Mouse (Mus musculus): ENCODE results near the gene Hivep3. TPM values are rescaled to one million over a fixed set of nuclear protein-coding genes. Genes with fewer than 3 reads are reported as not detected.

Gene Hivep3
- 22.7 and 24.0 TPM in 2 replicates for polyA plus RNA-seq (2015; fragmentation: Nextera tagmentation; extraction: Ambion mirVana)

GRCm38 (mm10) chr4:119733184-119733880 is at the start of gene Hivep3:
Hivep3 (plus strand) TSS chr4:119733784.
- Histone ChIP-seq H3K27me3 (peaks cover 11% of the 10 kb centered on the region; the same call in 1 of the 2 replicates), H3K9ac (peak within 1 kb of the TSS; percentile 71), H3K4me3 (peak within 1 kb of the TSS; percentile 89), H3K9me3 (no peaks in the 10 kb centered on the region), H3K27ac (peak within 1 kb of the TSS; percentile 64), H3K36me3 (no peaks in the 10 kb centered on the region), H3K4me2 (peak within 1 kb of the TSS; percentile 98), H3K4me1 (peaks cover 10% of the 10 kb centered on the region)
- WGBS: under 1% methylated on average over 33 of the region's 47 CpGs
- ATAC-seq (ENCODE audit: borderline replicate concordance, extremely low read depth, low FRiP score, low TSS enrichment): peak; percentile 97

- no peaks in the 10 kb centered on the region for H3K9me3 ChIP-seq
- ATAC-seq (ENCODE audit: borderline replicate concordance, extremely low read depth, low FRiP score, low TSS enrichment): no peak
- no peak overlapping the region for H3K4me2 ChIP-seq
- no peaks in the 10 kb centered on the region for H3K36me3 ChIP-seq
- no peaks in the 10 kb centered on the region for H3K4me1 ChIP-seq
- H3K4me3 ChIP-seq: no peak overlapping the region
- no peaks in the 10 kb centered on the region for H3K27me3 ChIP-seq
- 86% methylated on average over 2 of the region's 2 CpGs for WGBS
- H3K27ac ChIP-seq: no peak overlapping the region
- H3K9ac ChIP-seq: no peak overlapping the region
Measured at GRCm38 (mm10) chr4:119685746-119686145, 47.8 kb upstream of the Hivep3 start.

GRCm38 (mm10) chr4:119698339-119698738 is 35.2 kb upstream of the Hivep3 start:
- Histone ChIP-seq H3K4me1 (peaks cover 7% of the 10 kb centered on the region; the same call in 1 of the 2 replicates), H3K36me3 (no peaks in the 10 kb centered on the region), H3K9me3 (no peaks in the 10 kb centered on the region), H3K4me2 (no peak overlapping the region), H3K27me3 (no peaks in the 10 kb centered on the region), H3K27ac (no peak overlapping the region), H3K9ac (no peak overlapping the region), H3K4me3 (no peak overlapping the region)
- no peak for ATAC-seq (ENCODE audit: borderline replicate concordance, extremely low read depth, low FRiP score, low TSS enrichment)
- 58% methylated on average over 2 of the region's 2 CpGs for WGBS

GRCm38 (mm10) chr4:119701269-119701954 is 32.2 kb upstream of the Hivep3 start:
- Histone ChIP-seq H3K4me3 (no peak overlapping the region), H3K9ac (no peak overlapping the region), H3K27ac (peak overlapping the region; percentile 77), H3K36me3 (no peaks in the 10 kb centered on the region), H3K9me3 (no peaks in the 10 kb centered on the region), H3K27me3 (no peaks in the 10 kb centered on the region), H3K4me2 (no peak overlapping the region), H3K4me1 (peaks cover 16% of the 10 kb centered on the region)
- peak; percentile 88; the same call in 1 of the 2 replicates for ATAC-seq (ENCODE audit: borderline replicate concordance, extremely low read depth, low FRiP score, low TSS enrichment)
- 45% methylated on average over 11 of the region's 11 CpGs for whole genome bisulfite sequencing

- peak; percentile 62 for ATAC-seq (ENCODE audit: borderline replicate concordance, extremely low read depth, low FRiP score, low TSS enrichment)
- no peak overlapping the region for H3K4me2 ChIP-seq
- no peak overlapping the region for H3K9ac ChIP-seq
- no peaks in the 10 kb centered on the region for H3K9me3 ChIP-seq
- no peak overlapping the region for H3K27ac ChIP-seq
- 61% methylated on average over 8 of the region's 8 CpGs for WGBS
- H3K36me3 ChIP-seq: no peaks in the 10 kb centered on the region
- no peak overlapping the region for H3K4me3 ChIP-seq
- no peaks in the 10 kb centered on the region for H3K27me3 ChIP-seq
- H3K4me1 ChIP-seq: peaks cover 16% of the 10 kb centered on the region
Measured at GRCm38 (mm10) chr4:119703965-119704364, 29.6 kb upstream of the Hivep3 start.

- Histone ChIP-seq H3K4me2 (no peak overlapping the region), H3K27ac (no peak overlapping the region), H3K9me3 (no peaks in the 10 kb centered on the region), H3K4me3 (no peak overlapping the region), H3K4me1 (peaks cover 9% of the 10 kb centered on the region), H3K27me3 (no peaks in the 10 kb centered on the region), H3K36me3 (no peaks in the 10 kb centered on the region), H3K9ac (no peak overlapping the region)
- 68% methylated on average over 5 of the region's 5 CpGs for WGBS
- ATAC-seq (ENCODE audit: borderline replicate concordance, extremely low read depth, low FRiP score, low TSS enrichment): no peak
Measured at GRCm38 (mm10) chr4:119707326-119707725, 26.3 kb upstream of the Hivep3 start.

- peaks cover 9% of the 10 kb centered on the region for H3K4me1 ChIP-seq
- H3K27ac ChIP-seq: no peak overlapping the region
- H3K4me2 ChIP-seq: no peak overlapping the region
- no peaks in the 10 kb centered on the region for H3K36me3 ChIP-seq
- WGBS: 41% methylated on average over 3 of the region's 3 CpGs
- H3K4me3 ChIP-seq: no peak overlapping the region
- H3K9me3 ChIP-seq: no peaks in the 10 kb centered on the region
- no peak for ATAC-seq (ENCODE audit: borderline replicate concordance, extremely low read depth, low FRiP score, low TSS enrichment)
- no peak overlapping the region for H3K9ac ChIP-seq
- H3K27me3 ChIP-seq: no peaks in the 10 kb centered on the region
Measured at GRCm38 (mm10) chr4:119707751-119708150, 25.8 kb upstream of the Hivep3 start.

GRCm38 (mm10) chr4:119710208-119710607 is 23.4 kb upstream of the Hivep3 start:
- H3K9me3 ChIP-seq: no peaks in the 10 kb centered on the region

GRCm38 (mm10) chr4:119717443-119717842 is 16.1 kb upstream of the Hivep3 start:
- Histone ChIP-seq H3K27me3 (no peaks in the 10 kb centered on the region), H3K36me3 (no peaks in the 10 kb centered on the region), H3K4me2 (no peak overlapping the region), H3K4me3 (no peak overlapping the region), H3K4me1 (no peaks in the 10 kb centered on the region), H3K9ac (no peak overlapping the region), H3K27ac (no peak overlapping the region), H3K9me3 (no peaks in the 10 kb centered on the region)
- no peak for ATAC-seq (ENCODE audit: borderline replicate concordance, extremely low read depth, low FRiP score, low TSS enrichment)
- WGBS: 75% methylated on average over 11 of the region's 11 CpGs

More at GRCm38 (mm10) chr4:119710208-119710607, 23.4 kb upstream of the Hivep3 start:
- no peak for ATAC-seq (ENCODE audit: borderline replicate concordance, extremely low read depth, low FRiP score, low TSS enrichment)
- Histone ChIP-seq H3K36me3 (no peaks in the 10 kb centered on the region), H3K4me2 (no peak overlapping the region), H3K4me1 (no peaks in the 10 kb centered on the region), H3K9ac (no peak overlapping the region), H3K27me3 (no peaks in the 10 kb centered on the region), H3K4me3 (no peak overlapping the region), H3K27ac (no peak overlapping the region)
- WGBS: 60% methylated on average over 4 of the region's 4 CpGs

GRCm38 (mm10) chr4:119721531-119721930 is 12.1 kb upstream of the Hivep3 start:
- Histone ChIP-seq H3K9ac (no peak overlapping the region), H3K4me3 (no peak overlapping the region), H3K36me3 (no peaks in the 10 kb centered on the region), H3K4me2 (no peak overlapping the region), H3K4me1 (no peaks in the 10 kb centered on the region), H3K27me3 (no peaks in the 10 kb centered on the region), H3K27ac (no peak overlapping the region), H3K9me3 (no peaks in the 10 kb centered on the region)
- WGBS: 83% methylated on average over 3 of the region's 3 CpGs
- ATAC-seq (ENCODE audit: borderline replicate concordance, extremely low read depth, low FRiP score, low TSS enrichment): no peak

- H3K4me3 ChIP-seq: no peak overlapping the region
- H3K9ac ChIP-seq: no peak overlapping the region
- 31% methylated on average over 5 of the region's 5 CpGs for WGBS
- no peak overlapping the region for H3K27ac ChIP-seq
- H3K4me1 ChIP-seq: no peaks in the 10 kb centered on the region
- H3K36me3 ChIP-seq: no peaks in the 10 kb centered on the region
- no peaks in the 10 kb centered on the region for H3K27me3 ChIP-seq
- no peak for ATAC-seq (ENCODE audit: borderline replicate concordance, extremely low read depth, low FRiP score, low TSS enrichment)
- no peak overlapping the region for H3K4me2 ChIP-seq
- no peaks in the 10 kb centered on the region for H3K9me3 ChIP-seq
Measured at GRCm38 (mm10) chr4:119726074-119726473, 7.5 kb upstream of the Hivep3 start.

GRCm38 (mm10) chr4:119727871-119728270 is 5.7 kb upstream of the Hivep3 start:
- WGBS: 73% methylated on average over 2 of the region's 2 CpGs

More at GRCm38 (mm10) chr4:119727871-119728270, 5.7 kb upstream of the Hivep3 start:
- H3K4me3 ChIP-seq: no peak overlapping the region
- H3K36me3 ChIP-seq: no peaks in the 10 kb centered on the region
- H3K4me1 ChIP-seq: no peaks in the 10 kb centered on the region
- H3K9me3 ChIP-seq: no peaks in the 10 kb centered on the region
- no peak for ATAC-seq (ENCODE audit: borderline replicate concordance, extremely low read depth, low FRiP score, low TSS enrichment)
- no peak overlapping the region for H3K9ac ChIP-seq
- no peaks in the 10 kb centered on the region for H3K27me3 ChIP-seq
- H3K4me2 ChIP-seq: no peak overlapping the region
- no peak overlapping the region for H3K27ac ChIP-seq

Measured in lung, embryonic 15.5 days (tissue).